Mouse (Mus musculus): ENCODE results near the gene Usp25.

Usp25 gene

DNA sequence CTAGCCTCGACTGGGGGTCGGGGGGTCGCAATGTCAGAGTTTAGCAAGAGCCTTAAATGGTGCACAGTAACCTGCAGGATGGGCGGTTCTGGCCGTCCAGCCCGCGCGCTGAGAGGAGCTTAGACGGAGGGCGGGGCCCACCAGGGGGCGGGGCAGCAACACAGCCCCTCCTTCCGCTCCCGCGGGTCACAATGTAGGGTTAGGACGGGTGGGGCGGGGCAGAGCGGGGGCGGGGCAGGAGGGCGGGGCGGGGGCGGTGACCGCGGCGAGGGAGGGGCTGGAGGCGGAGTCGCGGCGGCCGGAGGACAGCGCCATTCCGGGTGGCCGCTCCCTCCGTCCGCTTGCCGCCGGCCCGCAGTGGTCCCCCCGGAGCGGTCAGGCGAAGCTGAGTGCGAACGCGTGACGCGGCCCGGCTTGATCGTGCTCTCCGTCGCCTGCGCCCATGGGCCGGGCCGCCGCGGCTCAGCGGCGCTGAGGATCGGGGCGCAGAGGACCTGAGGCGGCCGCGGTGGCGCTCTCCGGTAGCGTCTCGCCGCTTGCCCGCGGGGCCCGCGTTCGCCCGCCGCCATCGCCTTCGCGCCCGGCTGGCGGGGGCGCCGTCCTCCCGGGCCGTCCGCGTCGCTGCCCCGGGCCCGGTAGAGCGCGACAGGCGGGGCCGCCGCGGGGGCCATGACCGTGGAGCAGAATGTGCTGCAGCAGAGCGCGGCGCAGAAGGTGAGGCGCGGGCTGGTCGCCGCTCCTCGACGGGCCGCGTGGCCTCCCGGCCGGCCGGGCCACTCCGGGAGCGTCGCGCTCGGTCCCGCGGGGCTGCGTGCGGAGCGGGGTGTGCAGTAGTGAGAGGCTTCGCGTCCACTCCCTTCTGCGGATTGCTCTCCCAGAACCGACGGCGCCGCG, at the start of gene Usp25:
Usp25 (plus strand) TSS at position 280 of the 894 bp plus-strand sequence.
- in situ Hi-C loops (cut with MboI; ENCODE audit: low sequenced_read_pairs): no loop called here

- in situ Hi-C loops (cut with MboI; ENCODE audit: low sequenced_read_pairs): no loop called here
Observed at GRCm38 (mm10) chr16:76967593-76968275, 45.8 kb upstream of the Usp25 start.

- in situ Hi-C loops (cut with MboI; ENCODE audit: low sequenced_read_pairs): no loop called here
Observed at GRCm38 (mm10) chr16:76971211-76971610, 42.3 kb upstream of the Usp25 start.

- in situ Hi-C loops (cut with MboI; ENCODE audit: low sequenced_read_pairs): no loop called here
Observed at GRCm38 (mm10) chr16:76976787-76977430, 36.6 kb upstream of the Usp25 start.

DNA sequence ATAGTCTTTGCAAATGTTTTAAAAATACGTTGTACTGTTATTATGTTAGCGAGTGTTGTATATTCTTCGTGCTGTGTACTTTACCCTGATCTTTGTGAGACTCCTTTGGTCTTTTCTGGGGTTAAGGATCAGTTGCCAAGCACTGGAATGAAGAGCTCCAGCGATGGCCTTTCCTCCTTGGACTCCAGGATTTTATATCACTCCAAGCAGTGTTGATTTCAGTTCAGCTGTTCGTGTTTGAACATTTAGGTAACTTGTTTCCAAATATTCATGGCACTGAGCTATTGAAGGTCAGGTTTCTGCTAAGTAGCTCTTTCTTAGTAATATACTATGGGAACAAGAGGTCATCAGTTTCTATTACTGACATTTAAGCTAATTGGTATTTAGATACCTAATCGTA, 29.8 kb upstream of the Usp25 start:
- in situ Hi-C loops (cut with MboI; ENCODE audit: low sequenced_read_pairs): no loop called here

DNA sequence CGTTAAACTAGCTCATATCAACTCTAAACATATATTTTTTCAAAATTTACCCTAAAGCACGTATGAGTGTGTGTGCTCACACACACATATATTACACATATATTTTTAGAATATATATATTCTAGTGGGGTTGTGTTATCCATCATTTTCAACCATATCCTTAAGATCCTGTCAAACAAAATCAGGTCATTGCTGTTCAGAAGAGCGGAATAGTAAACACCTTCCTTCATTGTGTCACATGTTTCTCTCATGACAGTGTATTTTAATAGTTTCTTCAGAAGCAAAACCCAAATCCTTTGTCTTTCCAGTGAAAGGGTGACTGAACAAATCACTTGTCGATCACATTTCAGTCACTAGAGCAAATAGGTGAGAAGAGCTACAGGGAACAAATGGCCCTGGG, 25.8 kb upstream of the Usp25 start:
- in situ Hi-C loops (cut with MboI; ENCODE audit: low sequenced_read_pairs): no loop called here

- in situ Hi-C loops (cut with MboI; ENCODE audit: low sequenced_read_pairs): no loop called here
Observed at GRCm38 (mm10) chr16:77003900-77004299, 9.6 kb upstream of the Usp25 start.

- in situ Hi-C loops (cut with MboI; ENCODE audit: low sequenced_read_pairs): no loop called here
Observed at GRCm38 (mm10) chr16:77009173-77009572, 4.3 kb upstream of the Usp25 start.

DNA sequence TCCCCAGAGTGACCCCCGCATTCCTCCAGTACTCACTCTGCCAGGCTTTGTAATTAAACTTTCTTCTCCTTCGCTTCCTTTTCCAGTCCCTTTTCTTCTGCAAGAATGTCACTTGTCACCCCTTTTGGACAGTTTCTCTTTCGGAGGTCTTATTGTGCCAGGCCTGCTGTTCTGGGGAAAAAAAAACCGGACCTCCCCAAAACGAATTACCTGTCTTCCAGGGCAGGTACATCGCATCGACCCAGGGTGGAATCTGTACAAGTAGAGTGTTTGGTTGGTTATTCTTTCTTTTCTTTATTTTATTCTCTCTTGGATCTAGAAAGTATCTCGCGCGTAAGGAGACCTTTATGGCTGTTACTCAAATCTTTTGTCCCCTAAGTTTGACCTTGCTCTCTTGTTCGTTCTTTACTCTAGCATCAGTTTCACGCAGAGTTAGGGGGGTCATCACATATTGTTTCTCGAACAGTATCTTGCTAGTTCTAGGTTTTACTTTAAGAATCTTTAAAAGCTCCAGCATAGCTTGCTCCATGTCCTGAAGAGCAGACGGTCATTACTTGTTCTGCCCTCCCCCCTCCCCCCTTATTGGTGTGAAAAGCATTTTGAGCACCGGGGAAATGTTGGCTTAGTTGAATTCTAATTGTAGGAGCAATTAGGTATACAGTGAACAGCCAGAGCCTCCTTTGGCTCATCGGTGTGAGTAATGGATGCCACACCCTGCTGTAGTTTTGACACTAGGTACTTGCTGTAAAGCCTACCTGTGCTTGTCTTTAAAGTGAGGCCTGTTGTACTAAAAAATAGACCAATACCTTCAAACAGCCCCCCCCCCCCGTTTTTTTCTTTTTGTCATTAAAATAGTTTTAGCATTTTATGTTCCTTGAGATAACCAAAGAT, 1.1 kb downstream of the Usp25 start:
- in situ Hi-C loops (cut with MboI; ENCODE audit: low sequenced_read_pairs): no loop called here

GRCm38 (mm10) chr16:77015380-77016346, 2.2 kb downstream of the Usp25 start:
- in situ Hi-C loops (cut with MboI; ENCODE audit: low sequenced_read_pairs): no loop called here

GRCm38 (mm10) chr16:77017931-77018330, 4.4 kb downstream of the Usp25 start:
- in situ Hi-C loops (cut with MboI; ENCODE audit: low sequenced_read_pairs): no loop called here

GRCm38 (mm10) chr16:77020190-77020589, 6.7 kb downstream of the Usp25 start:
- in situ Hi-C loops (cut with MboI; ENCODE audit: low sequenced_read_pairs): no loop called here

- in situ Hi-C loops (cut with MboI; ENCODE audit: low sequenced_read_pairs): no loop called here
Observed at GRCm38 (mm10) chr16:77023627-77024379, 10.3 kb downstream of the Usp25 start.

DNA sequence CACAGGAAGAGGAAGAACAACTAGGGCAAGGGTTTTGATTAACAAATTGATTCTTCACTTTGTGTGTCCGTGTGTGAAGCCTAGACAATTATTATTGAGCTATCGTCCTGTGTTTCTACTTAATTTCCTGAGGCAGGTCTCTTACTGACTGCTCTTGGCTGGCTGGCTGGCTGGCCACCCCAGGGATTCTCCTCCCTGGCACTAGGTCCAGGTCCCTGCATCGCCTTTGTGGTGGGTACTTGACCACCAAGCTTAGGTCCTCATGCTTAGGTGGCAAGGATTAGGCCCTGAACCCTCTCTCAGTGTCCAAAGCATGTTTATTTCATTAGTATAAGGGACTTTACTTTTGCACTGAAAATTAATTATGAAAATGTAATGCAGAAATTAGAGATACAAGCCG, 12.6 kb downstream of the Usp25 start:
- in situ Hi-C loops (cut with MboI; ENCODE audit: low sequenced_read_pairs): no loop called here

- in situ Hi-C loops (cut with MboI; ENCODE audit: low sequenced_read_pairs): no loop called here
Observed at GRCm38 (mm10) chr16:77026933-77027332, 13.4 kb downstream of the Usp25 start.

- in situ Hi-C loops (cut with MboI; ENCODE audit: low sequenced_read_pairs): no loop called here
Observed at GRCm38 (mm10) chr16:77027976-77028686, 14.6 kb downstream of the Usp25 start.

GRCm38 (mm10) chr16:77028687-77029417, 15.3 kb downstream of the Usp25 start:
- in situ Hi-C loops (cut with MboI; ENCODE audit: low sequenced_read_pairs): no loop called here
